Mouse (Mus musculus): Measurements from ENCODE around the gene Dact3.

Gene Dact3

DNA sequence AGATGAGACGGTGACA, at the start of gene Dact3:
Gene Dact3, plus strand, starts transcription at position 8 of the 16 bp plus-strand sequence.
- in situ Hi-C loops (cut with MboI; ENCODE audit: low sequenced_read_pairs) = no loop called here

DNA sequence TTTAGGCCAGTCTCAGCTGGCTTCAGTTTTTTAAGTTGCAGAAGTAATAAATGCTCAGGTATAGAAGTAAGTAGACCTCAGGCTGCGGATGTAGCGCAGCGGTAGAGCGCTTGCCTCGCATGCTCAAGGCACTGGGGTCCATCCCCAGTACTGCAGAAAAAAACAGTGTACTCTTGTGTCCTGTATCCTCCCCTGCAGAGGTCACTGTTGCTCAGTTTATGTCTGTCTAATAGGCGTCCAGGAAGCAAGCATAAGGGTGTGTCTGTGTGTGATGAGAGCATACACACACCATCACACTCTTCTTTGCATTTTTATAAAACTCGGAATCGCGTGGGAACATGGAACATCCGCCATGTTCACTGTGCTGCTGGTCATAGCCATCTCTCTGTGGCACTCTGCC, 49.3 kb upstream of the Dact3 start:
- in situ Hi-C loops (cut with MboI; ENCODE audit: low sequenced_read_pairs) = no loop called here

DNA sequence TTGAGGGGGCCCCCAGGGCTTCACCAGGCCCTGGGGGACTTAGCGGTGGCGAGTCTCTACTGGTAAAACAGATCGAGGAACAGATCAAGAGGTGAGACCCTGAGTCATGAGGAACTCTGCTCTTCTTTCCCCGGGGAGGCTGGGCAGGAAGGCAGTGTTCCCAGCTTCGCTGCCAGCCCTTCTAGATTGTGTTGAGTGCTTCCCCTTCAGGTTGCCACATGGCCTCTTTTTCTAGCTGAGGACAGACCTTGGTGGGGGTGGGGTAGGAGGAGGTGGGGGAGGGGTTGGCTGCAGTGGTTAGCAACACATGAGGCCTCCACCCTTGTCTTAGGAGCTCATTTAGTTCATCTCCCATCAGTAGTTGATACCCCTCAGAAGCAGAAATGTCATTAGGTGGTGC, 48.5 kb upstream of the Dact3 start:
- in situ Hi-C loops (cut with MboI; ENCODE audit: low sequenced_read_pairs) = no loop called here

DNA sequence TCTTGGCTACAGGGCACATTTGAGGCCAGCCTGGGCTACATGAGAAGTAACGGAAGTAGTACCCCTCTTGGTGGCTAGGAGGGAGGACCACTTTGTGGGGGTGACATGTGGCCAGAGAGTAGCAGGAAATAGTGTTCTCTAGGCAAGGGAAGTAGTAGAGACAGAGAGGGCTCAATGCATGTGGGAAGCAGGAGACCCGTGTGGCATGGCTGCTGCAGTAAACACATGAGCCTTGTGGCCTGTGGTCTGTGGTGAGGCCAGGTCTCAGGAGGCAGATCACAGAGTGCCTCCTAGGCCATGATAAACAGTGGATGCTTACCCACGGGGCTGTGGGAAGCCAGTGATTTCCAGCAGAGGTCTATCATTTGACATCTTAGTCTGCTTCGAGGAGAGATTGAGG, 47.8 kb upstream of the Dact3 start:
- in situ Hi-C loops (cut with MboI; ENCODE audit: low sequenced_read_pairs) = no loop called here

DNA sequence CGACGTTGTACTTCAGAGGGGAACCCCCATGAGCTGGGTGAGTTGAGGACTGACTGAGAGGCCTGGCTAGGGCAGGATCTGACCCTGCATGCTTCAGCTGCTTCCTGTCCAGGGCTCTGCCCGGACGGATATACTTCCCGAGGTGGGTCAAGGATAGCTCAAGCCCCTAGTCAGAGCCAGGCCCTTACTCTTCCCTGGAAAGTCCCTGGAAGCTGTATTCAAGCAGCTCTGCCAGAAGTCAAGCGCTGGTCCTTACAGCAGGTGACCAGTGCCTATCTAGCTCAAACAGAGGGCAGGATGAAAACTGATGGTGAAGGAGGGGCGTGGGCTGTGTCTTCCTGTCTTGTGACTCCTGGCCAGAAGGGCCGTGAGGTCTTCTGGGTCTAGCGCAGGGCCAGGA, 44.7 kb upstream of the Dact3 start:
- in situ Hi-C loops (cut with MboI; ENCODE audit: low sequenced_read_pairs) = no loop called here

DNA sequence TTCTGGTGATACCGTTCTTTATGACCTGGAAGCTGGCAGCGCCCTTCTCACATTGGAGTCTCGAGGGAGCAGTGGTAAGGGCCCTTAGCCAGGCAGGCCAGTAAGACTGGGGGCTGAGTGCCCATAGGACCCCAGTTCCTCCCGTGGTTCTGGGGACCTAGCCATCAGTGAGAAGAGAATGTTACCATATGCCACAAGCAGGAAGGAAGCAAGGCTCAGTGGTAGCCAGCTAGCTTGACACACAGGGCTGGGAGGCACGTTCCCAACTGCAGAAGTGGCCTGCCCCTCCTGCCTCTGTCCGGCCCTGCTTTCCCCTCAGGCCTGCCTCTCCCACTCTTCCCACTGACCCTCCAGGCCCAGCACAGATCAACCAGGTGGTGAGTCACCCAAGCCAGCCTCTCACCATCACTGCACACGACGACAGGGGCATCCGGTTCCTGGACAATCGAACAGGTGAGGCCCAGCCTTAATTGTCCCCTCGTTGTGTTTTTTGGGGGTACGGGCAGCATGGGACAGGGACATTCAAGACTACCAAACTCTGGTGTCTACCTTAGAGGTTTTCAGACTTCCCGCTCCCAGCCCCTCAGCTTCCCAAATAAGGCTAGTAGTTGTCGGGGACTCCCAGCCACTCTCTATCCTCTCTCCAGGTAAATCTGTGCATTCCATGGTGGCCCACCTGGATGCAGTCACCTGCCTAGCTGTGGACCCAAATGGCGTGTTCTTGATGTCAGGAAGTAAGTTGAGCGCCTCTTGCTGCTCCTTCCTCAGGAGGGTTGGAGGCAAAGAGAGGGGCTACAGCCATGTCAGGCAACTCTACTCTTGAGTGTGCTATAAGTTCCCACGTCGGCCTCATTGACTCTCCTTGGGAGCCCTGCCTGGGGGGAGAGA, 37.0 kb upstream of the Dact3 start:
- in situ Hi-C loops (cut with MboI; ENCODE audit: low sequenced_read_pairs) = no loop called here

DNA sequence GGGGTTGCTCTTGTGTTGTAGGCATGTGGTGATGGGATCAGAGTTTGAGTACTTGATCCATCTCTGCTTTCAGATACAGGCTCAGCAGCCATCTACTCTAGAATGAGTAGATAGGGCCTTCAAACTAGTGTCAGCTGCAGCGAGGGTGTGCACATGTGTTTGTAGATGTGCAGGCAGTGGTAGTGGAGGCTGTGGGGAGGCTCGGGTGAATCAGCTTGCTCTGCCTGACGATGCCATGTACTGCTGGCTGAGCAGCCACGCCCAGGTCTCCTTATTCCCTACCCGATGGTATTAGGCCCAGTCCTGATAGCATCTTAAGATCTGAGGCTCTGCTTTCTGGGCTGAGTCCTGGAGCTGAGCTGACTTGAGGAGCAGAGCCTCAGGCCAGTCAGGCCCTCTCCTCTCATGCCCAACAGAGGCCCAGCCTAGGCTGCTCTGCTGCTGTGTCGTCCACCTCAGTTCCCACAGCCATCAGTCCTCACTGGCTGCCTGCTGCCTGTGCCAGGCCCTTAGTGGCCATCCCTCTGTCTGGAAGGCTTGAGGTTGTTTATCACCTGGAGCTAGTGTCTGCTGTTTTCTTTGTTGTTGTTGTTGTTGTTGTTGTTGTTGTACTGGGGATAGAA, 36.2 kb upstream of the Dact3 start:
- in situ Hi-C loops (cut with MboI; ENCODE audit: low sequenced_read_pairs) = no loop called here

DNA sequence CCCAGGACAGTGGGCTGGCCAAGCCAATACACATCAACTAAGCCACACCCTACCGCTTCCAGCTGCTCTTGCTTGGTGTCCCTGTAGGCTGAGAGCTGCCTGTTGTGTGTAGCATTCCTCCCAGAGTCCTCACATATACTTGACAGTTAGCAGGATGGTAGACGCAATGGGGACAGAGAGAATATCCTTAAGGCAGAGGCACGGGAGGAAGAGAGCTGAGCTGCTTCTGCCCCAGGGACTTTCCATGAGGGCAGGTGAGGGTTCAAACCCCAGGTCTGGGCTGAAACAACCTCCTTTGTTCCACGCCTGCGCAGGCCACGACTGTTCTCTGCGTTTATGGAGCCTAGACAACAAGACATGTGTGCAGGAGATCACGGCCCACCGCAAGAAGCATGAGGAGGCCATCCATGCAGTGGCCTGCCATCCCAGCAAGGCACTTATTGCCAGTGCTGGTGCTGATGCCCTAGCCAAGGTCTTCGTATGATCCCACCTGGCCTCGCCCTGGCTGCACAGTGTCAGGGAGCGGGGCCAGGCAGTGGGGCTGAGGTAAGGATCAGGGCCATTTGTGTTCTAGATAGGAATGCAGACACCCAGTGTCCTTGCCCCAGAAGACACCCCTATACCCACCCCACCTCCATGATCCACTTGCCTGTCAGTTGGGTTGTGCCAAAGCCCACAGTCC, 35.5 kb upstream of the Dact3 start:
- in situ Hi-C loops (cut with MboI; ENCODE audit: low sequenced_read_pairs) = no loop called here

DNA sequence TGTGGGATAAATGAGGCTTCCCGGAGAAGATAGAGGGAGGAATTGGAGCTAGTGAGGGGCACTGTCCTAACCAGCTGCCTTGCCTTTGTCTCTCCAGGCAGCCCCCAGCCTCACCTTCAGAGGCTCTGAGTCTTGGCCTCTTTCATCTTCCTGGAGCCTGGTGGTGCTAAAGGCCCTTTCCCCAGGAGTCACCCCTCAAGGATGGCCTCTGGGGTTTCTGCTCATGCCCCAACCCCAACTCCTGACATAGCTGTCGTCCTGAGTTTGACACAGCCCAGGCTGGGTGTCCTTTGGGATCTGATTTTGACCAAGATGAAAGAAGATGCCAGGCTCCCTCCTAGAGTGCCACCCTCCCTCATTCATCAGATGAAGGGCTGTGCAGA, 35.0 kb upstream of the Dact3 start:
- in situ Hi-C loops (cut with MboI; ENCODE audit: low sequenced_read_pairs) = no loop called here

DNA sequence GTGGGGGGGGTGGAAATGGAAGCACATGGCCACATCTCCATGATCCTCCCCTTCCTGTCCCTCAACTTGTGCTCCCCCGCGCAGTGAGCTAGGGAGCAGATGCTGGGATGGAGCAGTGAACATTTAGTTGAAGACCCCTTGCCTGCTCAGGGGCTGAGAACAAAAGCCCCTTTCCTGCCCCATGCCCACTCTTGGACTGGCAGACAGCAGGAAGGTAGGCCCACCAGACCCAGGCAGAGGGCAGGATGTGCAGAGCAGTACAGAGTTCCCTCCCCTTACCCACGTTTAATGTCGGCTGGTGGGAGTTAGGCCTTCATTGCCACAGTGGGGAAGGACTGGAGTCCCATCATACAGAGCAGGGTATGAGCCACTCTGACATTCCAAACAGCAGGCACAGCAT, 34.0 kb upstream of the Dact3 start:
- in situ Hi-C loops (cut with MboI; ENCODE audit: low sequenced_read_pairs) = no loop called here

DNA sequence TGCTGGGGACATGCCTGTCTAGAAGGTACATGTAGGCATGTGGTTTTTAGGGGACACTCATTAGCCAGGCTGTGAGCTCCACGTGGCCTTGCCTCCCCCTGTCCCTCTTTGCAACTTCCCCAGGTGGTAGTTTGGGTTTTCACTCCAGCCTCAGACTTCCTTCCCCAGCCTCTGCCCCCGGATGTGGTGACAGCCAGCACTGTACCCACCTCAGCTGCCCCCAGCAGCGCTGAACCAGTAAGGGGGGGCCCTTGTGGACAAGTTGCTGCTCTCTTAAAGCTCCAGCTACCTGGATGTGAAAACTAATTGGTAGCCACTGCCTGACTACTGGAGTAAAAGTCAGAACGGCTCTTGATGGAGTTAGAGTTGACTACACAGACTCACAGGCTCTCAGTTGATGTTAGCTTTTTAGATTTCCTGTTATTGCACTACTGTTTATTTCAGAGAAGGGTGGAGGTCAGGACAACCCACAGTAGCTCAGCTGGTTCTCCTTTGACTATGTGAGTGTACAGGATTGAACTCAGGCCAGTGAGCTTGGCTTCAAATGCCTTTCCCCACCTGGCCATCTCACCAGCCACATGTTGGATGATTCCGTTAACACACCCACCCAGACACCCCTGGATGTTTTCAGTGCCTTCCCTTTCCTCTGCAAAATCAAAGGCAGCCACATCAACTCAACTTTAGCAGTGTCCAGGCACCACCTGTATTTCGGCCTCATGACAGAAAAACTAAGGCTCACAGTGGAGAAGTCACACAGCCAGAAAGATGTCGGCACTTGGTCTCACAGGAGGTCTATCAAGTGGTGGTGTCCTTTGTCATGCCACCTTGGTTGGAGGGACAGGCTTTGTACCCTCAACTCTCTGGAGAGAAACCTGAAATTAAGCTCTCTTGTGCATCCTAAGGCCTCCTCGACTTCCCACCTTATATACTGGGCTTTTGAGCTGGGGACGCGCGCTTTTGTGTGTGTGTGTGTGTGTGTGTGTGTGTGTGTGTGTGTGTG, 33.3 kb upstream of the Dact3 start:
- in situ Hi-C loops (cut with MboI; ENCODE audit: low sequenced_read_pairs) = no loop called here

DNA sequence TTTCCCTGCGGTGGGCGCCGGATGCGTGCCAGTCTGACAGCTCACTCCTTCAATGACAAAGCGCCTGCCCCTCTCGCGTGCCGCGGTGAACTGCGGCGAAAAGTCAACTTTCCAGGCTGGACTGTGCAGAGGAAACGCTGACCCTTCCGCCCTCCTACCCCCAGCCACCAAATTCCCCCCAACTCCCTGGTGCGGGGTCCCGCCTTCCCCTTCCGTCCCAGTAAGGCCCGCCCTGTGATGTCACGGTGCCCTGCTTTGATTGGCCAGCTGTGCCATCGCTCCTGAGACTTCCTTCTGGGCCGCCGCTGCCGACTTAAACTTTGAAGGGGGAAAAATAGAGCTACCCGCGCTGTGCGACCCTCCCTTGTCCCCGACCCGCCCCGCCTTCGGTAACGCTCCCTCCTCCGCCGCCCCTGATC, 32.5 kb upstream of the Dact3 start, which contains the start of gene Prkd2:
Gene Prkd2, plus strand, starts transcription at position 258 of the 419 bp plus-strand sequence.
- in situ Hi-C loops (cut with MboI; ENCODE audit: low sequenced_read_pairs) = no loop called here

DNA sequence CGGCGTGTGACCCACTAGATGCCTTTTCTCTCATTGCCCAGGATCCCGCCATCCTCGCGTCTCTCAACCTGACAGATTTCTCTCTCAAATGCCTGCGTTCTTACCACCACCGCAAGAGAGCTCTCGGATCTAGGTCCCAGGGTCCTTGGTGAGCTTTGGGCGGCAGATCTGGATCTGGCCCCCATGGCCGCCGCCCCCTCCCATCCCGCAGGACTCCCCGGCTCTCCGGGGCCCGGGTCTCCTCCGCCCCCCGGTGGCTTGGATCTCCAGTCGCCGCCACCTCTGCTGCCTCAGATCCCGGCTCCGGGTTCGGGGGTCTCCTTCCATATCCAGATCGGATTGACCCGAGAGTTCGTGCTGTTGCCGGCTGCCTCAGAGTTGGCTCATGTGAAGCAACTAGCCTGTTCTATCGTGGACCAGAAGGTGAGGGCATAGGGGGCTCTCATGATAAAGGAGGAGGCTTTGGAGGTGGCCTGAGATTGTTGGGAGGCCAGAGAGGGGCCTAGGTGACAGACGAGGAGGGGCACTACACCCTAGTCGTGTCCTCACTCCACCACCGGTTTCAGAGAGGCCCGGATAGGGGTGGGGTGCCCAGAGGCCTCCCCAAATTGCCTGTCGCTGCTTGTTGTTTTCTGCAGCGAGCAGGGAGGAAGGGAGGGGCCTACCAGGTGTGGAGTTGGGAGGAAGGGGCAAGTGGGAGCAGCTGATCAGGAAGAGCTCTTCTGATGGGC, 31.5 kb upstream of the Dact3 start:
- in situ Hi-C loops (cut with MboI; ENCODE audit: low sequenced_read_pairs) = no loop called here

DNA sequence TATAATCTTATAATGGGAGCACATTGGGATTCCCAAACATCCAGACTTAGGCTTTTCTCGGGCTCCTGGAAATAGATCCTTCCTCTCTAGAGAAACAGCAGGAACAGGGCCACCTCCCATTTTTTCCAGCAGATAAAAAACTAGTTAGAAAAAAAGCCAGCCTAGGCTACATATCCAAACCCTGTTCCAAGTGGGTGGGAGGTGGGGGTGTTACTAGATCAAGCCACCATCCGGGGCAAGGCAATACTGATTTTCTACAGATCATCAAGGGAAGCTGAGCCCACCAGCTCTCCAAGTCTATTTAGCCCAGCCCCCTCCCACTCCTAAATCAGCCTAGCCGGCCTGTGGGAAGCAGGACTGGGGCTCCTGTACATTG, 30.4 kb upstream of the Dact3 start:
- in situ Hi-C loops (cut with MboI; ENCODE audit: low sequenced_read_pairs) = no loop called here

DNA sequence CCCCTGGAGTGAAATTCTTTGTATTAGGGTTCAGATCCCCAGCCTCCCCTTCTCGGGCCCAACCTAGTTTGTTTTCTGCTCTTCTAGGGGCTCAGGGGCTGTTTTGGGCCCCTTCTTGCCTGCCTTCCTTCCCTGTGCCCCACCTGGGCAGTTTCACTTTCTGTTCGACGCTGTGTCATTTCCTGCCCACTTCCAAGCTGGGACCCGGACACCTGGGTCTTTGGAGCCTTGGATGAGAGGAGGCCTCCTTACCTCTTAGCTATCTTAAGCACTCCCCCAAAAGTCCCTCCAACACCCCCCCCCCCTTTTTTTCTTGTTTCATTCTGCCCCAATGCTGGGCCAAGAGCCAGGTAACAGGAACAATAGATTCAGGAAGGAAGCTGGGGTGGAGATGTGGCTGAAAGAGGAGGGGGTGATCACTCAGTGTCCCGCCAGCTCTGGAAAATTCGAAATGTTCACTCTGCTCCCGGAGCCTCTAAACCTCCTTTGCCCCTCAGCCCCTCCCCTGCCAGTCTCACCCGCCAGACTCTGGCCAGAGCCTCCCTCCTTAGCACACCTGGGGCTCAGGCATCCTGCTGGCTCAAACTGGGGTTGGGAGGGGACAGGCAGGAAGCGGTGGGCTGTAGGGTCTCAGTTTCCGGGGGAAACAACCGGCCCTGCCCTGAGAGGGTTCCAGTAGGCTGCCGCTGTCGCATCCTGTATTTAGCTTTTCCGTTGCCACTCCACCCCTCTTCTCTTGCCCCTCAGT, 29.9 kb upstream of the Dact3 start:
- in situ Hi-C loops (cut with MboI; ENCODE audit: low sequenced_read_pairs) = no loop called here

DNA sequence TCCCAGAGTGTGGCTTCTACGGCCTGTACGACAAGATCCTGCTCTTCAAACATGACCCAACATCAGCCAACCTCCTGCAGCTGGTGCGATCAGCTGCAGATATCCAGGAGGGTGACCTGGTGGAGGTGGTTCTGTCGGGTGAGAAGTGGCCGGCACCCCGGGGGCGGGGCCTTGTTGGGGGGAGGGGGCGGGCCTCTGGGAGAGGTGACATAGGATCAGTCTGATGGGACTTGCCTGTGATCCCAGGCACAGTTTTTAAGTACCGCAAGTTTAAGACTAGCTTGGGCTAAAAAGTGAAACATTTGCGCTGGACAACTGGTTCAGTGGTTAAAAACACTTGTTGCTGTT, 29.3 kb upstream of the Dact3 start:
- in situ Hi-C loops (cut with MboI; ENCODE audit: low sequenced_read_pairs) = no loop called here

DNA sequence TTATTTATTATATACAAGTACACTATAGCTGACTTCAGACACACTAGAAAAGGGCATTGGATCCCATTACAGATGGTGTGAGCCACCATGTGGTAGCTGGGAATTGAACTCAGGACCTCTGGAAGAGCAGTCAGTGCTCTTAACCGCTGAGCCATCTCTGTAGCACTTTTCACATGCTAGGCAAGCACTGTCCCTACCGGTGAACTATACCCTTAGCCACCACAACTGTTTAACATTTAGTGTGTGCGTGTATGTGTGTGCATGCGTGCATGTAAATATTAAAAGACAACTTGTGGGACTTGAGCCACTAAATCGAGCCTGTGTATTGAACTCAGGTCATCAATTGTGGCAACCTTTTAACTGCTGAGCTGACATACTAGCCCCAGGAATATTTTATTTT, 28.3 kb upstream of the Dact3 start:
- in situ Hi-C loops (cut with MboI; ENCODE audit: low sequenced_read_pairs) = no loop called here

DNA sequence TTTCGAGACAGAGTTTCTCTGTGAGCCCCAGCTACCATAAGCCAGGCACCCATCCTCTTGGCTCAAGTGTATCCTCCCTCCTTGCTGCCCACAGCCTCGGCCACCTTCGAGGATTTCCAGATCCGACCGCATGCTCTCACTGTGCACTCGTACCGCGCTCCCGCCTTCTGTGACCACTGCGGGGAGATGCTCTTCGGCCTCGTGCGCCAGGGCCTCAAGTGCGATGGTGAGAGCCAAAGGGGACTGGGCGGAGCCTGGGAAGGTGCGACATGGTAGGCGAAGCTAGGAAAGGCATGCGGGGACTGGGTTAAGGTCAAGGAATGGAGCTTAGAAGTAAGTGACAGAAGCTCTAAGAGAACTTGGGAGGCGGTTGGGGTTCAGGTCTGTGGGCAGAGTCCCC, 27.6 kb upstream of the Dact3 start:
- in situ Hi-C loops (cut with MboI; ENCODE audit: low sequenced_read_pairs) = no loop called here

DNA sequence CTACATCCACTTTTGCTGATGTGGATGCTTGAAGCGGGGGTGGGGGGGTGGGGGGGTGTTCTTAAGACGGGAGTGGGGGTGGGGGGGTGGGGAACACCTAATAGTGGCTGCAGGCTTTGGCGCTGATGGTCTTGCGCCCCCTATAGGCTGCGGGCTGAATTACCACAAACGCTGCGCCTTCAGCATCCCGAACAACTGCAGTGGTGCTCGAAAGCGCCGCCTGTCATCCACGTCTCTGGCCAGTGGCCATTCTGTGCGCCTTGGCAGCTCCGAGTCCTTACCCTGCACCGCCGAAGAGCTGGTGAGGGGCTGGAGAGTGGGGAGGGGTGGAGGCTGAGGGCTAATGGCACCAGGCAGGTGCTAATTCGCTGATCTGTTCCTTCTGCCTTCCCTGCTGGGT, 26.5 kb upstream of the Dact3 start:
- in situ Hi-C loops (cut with MboI; ENCODE audit: low sequenced_read_pairs) = no loop called here

DNA sequence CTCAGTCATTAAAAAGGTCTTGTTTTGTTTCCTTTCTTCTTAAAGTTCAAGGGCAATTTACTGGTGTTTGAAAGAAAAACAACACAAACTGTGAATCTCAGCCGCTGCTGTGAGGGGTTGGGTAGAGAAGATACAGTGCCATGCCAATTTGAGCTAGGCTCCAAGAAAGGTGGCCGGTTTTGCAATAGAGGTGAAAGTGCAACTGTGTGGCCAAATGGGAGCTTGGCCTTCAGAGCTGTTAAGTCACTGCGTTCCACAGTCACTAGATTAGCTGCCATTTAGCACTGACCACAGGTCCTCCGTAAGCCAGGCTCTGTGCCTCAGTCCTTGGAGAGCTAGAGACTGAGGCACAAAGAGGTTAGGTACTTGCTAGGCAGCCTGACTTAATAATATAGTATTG, 23.5 kb upstream of the Dact3 start:
- in situ Hi-C loops (cut with MboI; ENCODE audit: low sequenced_read_pairs) = no loop called here

Measured in CH12F3 (cell line).